Mouse (Mus musculus) hindlimb bud, embryonic 11.5 days (tissue): ENCODE results near the gene Foxn3.

Experiments
- DNase-seq: peaks from one replicate; pipeline ENCODE4 v3.0.0-alpha.2; 2012; ENCODE audit warnings: low read depth, low spot score; ENCODE audit errors: extremely low spot score

Foxn3 gene

DNA sequence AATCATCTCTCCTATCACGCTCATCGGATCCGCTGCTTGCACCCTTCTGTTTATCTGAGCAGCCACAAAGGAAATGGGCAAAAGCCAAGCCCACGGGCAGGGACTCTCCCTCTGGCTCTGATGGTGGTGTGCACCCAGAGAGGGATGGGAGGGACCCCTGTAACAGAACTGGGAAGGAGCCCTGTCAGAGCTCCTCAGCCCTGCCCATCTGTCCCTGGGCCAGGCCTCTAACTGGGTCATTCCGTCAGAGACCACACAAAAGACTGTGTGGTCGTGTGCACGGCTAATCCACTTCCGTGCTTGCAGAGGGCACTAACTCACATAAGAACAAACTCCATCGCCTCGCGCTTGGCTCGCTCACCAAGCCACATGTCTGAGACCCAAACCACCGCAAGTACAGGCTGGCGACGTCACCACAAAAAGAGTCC lies 95.5 kb downstream of the Foxn3 start:
- no peak for DNase-seq

DNA sequence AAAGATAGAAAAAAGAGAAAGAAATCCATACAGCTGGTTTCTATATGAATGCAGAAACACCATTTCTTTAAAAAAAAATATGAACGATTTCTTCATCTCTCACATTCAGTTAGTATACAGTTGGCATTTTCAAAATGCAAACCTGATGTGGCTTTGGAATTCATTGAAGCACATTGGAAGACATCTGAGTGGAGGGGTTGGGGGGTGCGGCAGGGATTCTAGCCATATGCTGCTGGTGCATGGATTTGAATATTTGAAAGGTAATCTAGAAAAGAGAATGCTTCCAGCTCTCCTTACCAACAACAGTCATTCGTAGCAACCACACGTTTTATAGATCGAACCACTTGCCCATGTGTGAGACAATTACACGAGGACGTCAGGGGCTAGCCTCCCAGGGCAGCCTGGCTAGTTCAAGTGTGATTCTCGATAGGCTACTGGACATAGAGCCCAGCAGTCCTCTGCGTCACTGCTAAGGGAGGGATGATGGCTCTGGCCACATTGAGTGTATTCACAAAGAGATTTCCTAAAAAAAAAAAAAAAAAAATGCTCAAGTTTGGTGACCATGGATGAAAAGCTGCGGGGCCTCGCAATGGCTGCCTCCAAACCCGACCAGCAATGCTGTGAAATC lies 96.0 kb downstream of the Foxn3 start:
- no peak for DNase-seq

DNA sequence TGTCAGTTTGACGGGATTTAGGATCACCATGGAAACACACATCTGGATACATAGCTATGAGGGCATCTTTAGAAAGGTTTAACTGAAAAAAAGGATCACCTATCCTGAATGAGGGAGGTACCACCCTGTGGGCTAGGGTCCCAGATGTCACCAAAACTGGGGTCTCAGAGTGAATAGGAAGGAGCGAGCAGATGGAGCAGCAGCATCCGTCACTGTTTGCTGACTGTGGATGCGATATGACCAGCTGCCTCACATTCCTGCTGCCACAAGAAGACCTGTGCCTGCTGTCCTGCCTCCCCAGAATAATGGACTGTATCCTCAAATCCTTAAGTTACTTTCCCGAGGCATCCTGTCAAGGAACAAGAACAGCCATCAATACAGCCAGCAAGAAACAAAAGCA lies 97.0 kb downstream of the Foxn3 start:
- no peak for DNase-seq

DNA sequence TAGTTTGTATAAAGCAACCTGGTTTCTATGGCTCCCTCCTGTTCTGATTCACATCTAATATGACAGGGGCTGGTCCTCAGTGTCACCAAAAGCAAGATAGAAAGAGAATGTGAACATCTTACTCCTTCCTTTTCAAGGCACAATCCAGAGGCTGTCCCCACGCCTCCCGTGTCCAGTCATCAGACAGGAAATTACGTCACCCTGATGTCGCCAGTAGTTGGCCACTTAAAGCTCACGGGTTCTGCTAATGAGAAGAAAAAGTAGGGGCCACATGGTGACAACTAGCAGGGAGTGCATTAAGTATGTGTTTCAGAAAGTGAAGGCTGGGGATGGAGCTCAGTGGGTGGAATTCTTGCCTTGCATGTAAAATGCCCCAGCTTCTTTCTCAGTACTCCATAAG lies 99.1 kb downstream of the Foxn3 start:
- no peak for DNase-seq

DNA sequence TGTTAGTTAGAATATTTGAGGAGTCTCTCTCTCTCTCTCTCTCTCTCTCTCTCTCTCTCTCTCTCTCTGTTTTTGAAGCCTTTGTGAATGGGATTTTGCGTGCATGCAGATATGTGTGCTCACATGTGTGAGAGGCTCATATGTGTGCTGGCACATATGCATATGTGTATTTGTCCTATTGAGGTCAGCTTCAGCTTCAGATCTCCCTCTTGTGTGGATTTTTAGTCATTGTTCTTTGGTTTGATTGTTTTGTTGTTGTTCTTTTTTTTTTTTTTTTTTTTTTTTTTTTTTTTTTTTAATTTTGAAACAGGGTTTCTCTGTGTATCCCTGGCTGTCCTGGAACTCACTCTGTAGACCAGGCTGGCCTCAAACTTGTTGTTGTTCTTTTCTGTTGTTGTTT lies 100.5 kb downstream of the Foxn3 start:
- DNase-seq, result no peak

DNA sequence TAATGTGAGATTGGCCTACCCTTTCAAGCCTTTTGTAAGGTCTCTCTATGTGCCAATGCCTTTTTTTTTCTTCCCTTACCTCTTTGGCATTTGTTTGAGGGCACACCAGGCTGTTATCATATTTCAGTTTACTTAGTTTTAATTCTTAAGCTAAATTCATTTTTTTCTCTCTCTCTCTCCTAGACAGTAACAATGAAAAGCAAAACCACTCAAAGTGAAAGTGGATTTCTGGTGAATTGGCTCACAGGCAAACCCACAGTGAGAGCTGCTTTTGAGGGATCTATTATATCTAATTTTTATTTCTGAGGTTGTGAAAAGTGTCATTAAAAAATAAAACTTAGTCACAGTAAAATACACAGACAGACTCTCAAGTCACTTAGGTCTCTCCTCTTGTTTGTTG lies 101.1 kb downstream of the Foxn3 start:
- no peak for DNase-seq

DNA sequence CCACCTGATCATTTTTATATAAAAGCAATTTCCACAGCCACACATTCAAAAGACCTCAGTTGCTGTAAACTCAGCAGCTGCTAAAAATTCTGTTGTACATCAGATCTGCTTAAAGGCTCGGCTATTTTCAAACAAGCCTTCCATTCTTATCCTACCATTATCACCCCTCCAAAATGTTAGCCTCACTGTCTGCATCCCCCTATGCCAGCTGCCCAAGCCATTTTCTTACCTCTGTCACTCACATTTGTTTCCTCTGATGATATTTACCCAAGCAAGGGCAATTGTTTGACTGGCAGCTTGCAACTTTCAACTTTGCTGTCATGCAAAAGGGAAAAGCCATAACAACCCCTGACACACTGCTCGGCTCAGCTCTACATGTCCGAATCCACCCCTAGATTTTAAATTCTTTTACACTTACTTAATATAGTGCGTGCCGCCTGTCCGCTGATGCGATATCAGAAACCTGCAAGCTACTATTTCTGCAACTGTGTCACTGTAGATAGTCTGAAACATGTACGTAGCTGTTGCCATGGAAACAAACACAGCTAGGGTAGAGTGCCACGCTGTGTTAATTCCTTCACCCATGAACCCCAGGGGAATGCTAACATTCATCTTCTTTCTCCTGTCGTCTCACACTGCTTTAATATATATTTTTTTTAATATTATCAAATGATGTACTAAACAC lies 105.7 kb downstream of the Foxn3 start:
- no peak for DNase-seq

DNA sequence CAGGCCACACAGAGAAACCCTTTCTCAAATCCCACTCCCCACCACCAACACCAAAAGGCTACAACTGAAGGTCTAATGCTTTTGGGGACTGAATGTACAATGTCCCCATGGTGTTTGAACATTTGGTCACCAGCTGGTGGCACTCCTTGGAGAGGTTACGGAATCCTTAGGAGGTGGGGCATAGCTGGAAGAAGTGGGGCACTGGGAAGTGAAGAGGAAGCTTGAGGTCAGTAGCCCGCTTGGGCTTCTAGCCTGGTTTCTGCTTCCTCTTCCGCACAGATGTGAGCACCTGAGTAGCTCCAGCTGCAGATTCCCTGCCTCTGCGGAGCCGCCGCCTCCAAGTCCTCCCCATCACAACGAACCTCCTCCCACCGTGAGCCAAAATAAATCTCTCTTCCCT lies 107.8 kb downstream of the Foxn3 start:
- DNase-seq, result no peak

DNA sequence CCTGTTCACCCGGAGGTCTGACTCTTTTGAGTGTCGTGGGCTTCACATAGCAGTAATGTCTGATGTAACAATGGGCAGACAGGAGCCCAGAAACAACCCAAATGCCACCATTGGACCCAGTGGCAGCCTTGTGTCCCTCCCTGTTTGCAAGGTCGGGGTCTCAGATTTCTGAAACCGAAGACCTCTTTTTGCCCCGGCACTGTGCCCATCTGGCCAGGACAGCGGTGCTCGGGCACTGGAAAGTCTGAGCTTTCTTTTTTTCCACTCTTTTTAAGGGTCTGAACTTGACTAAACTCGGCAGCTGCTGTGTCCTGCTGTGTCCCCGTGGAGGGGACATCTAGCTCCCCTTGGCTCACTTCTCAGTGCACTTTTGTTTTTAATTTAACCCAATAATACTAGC lies 109.0 kb downstream of the Foxn3 start:
- DNase-seq, result no peak

DNA sequence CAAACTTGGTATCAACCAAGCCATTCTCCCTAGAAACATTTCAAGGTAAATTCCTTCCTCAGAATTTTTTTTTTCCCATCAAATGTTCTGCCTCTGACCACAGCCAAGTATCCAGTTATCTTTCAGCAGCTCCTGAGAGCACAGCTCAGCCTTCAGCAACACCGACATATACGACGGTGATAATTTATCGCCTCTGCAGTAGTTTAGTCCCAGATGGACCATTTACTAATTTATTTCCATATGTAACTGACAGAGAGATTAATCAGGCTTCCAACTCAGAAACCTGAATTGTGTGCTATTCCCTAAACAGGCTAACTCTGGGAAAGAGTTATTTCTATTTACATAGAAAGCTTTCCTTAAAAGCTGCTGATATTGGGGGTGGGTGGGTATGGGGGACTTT lies 109.6 kb downstream of the Foxn3 start:
- DNase-seq, result no peak

DNA sequence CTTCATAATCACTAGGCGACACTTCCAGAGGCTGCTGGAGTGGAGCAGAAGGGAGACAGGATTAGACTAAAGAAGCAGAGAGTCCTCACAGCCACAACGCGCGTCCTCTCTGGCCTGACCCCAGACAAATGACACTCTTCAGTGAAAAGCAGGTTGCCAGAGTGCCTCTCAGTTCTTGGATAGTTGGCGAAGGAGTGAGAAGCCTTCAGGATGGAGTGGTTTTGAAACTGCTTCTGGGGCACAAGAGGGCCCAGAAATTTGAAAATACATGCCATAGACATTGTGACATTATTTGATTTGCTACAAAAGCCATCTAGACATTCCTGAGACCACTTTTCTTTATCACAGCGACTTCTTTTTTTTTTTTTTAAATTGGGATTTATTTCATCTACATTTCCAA lies 113.3 kb downstream of the Foxn3 start:
- no peak for DNase-seq

DNA sequence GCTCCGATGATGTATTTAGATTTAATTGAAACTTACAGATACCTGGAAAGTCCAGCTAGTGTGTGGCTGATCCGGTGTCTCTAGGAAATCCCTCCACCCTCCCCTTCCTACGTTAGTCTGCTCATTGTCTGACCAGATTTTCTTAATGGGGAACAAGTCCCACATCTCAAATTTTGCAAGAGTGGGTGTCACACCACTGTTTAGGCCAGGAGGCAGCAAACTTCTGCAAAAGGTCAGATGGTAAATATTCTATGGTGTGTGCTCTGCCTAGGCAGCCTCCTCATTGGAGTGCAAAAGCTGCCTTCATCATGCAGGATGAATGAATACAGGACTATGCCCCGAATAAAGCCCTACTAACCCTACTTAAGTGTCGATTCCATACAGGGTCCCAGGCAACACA lies 115.6 kb downstream of the Foxn3 start:
- no peak for DNase-seq

DNA sequence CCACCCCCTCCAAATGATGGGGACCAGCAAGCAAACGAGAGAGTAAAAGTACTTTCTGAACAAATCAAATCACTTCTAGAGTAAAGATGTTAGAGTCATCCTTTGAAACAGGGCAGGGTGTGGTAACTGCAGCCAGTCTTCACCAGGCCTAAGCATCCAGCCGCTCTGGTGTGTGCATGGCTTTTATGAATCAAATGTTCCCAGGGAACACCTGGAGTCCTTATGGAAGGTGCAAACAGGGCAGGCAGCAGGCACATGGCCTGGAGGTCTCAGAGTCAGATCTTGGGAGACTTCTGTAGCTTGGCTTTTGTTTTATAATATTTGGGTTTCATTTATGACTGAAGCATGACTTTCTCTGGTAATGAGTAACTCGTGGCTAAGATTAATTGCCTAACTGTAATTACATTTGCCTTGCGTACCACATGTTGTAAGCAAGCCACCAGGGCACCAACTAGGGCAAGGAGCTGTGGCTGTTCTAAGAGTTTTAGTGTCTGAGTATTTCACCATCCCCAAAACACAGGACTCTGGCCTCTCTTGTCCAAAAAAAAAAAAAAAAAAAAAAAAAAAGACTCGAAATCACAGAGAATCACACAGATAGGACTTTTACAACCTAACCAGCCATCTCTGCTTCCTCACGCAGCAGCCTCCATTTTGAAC lies 118.2 kb downstream of the Foxn3 start:
- DNase-seq, result no peak

DNA sequence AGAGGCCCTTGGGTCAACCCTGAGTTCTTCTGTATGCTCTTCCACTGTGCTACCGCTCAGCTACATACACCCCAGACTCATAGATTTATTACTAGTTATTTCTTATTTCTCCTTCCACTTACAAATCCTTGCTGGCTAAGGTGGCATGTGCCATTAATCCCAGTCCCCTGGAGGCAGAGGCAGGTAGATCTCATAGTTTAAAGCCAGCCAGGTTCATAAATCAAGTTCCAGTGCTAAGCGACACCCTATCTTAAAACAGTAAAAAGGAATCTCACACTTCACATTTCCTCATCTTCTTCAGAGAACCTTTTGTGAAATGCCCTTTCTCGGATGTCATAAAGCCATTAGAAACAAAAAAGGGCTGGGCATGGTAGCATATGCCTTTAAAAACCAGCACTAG lies 120.6 kb downstream of the Foxn3 start:
- no peak for DNase-seq

DNA sequence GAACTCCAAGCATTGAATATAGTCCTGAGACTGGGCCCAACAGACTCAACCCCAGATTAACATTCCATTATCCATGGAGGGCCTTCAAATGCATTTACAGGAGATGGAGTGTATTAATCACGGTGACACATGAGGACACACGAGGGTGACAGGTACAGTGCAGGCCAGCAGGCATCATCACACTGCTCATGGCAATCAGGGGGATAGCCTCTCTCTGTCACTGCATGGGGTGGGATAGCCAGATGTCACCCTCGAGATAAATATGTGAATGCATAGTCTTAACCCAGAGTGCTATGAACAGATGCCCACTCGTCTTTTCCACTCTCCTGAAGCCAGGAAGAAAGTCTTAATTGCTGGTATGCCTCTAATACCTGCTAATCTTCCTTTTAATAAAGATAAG lies 122.4 kb downstream of the Foxn3 start:
- DNase-seq, result no peak

DNA sequence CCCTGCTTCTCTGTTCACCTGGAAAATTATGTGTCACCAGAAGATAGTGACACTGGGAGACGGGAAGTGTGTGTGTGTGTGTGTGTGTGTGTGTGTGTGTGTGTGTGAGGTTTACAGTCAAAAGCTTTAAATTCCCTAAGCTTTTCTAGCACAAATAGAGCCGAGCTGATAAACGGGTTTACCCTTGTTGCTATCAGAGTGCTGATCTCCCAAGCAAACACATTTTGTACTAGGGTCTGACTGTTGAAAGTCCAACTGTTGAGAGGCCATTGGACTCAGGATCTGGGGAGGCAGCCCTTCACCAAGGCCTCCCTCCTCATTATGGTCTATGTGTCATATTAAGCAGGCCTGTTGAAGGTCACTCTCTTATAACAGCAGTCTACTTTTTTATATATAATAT lies 123.4 kb downstream of the Foxn3 start:
- no peak for DNase-seq

DNA sequence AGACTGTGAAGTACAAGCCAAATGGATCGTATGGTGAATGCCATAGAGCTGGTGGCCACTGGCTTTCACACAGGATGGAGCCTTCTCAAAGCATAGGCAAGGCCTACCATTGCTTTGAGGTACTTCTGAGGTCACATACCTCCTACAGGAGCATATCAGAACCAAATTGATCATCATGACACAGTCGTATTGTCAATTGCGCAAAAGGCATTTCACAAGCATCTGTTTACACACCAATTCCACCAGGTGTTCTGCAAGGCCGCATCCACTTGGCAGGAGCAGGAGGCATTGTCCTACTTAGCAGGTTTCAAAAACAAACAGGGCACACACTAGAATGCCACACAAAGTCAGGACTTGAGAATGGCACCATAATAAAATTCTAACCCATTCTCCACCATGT lies 128.2 kb downstream of the Foxn3 start:
- DNase-seq, result no peak

DNA sequence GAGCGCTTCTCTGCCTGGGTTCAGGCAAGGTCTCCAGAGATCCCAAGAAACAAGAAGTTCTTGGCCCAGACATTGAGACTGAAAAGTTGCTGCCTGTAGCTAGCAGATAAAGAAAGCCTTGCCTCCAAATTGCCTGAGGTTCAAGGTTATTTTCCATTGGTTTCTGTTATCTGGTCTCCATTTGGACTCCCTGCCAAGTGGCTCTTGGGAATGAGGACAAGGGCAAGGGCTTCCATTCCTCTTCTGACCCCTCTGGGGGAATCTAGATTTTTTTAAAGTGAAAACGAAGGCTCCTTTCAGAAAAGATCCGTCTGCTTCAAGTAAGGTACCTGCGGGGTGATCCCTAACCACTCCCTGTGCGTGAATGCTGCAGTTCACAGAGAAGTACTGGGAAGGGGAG lies 130.0 kb downstream of the Foxn3 start:
- no peak for DNase-seq

DNA sequence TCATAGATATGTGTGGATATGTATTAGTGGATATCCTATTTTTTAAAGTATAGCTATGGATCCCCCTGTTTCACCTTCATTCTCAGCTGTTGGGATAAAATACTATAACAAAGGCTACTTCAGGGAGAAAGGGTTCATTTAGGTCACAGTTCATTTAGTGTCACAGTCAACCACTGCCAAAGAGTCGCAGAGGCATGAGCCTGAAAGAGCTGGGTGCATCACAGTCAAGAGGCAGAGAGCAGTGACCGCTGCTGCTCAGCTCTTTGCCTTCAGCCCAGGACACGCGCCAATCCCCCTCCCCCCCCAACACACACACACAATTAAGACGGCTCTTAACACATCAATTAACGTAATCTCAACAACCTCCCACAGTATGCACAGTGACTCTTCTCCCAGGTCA lies 131.8 kb downstream of the Foxn3 start:
- DNase-seq, result no peak

DNA sequence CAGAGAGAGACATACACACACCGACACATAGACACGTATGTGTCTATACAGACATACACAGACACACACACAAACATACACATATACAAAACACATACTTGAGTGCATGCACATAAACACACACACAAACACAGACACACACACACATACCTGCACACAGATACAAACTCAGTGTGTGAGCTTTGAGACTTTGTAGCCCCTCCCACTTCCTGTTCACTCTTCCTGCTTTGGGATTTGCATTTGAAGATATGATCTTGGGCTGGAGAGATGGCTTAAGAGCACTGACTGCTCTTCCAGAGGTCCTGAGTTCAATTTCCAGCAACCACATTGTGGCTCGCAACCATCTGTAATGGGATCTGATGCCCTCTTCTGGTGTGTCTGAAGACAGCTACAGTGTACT lies 132.4 kb downstream of the Foxn3 start:
- no peak for DNase-seq

DNA sequence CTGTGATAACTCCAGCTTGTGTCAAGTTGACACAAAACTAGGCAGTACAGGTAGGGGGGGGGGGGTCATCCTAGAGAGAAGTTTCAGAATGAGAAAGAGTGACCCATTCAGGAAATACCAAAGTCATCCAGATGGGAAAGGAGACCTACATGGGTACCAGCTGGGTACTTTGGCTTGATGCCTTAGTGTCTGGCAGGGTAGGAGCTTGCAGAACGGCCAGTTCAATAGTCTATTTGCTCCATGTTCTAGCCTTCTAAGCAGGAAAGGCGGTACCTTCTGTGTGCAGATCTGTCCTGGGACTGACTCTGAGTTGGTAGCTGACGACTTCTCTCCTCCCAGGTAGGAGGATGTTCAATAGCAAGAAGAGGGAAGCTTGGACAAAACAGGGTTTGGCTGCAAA lies 134.3 kb downstream of the Foxn3 start:
- DNase-seq, result no peak

DNA sequence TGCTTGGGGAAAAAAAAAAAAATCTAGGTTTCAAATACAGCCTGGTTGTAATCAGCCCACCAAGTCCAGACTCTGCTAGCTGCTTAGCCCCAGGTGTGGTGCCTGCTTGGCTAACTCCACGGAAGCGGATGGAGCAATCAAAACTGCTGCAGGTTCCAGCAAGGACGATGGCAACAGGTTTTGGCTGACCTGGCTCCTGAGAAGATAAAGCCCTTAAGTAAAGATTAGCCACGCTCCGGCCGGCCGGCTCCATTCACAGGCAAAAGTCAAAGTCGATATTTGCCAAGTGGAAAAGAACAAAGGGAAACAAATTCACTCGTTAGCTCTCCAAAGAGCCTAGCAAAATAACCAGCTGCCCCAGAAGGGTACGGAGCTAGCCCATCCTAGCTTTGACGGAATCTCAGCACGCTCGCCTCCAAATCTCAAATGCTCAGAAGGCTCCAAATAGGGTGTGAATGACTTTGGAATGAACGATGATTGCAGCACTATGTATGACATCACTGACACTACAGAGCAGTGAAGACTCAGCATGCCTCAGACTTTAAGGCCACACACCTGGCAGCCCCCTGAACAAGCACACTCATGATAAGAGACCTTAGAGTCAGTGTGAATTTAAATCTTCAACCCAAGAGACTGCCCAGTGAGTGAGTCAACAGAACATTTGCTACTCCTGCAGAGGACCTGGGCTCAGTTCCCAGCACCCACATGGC lies 137.0 kb downstream of the Foxn3 start:
- DNase-seq, result no peak
